Mouse (Mus musculus) cortical plate, adult 2 months (tissue): ENCODE measurements around the gene Qrich1. TPM values are rescaled to one million over a fixed set of nuclear protein-coding genes. Genes with fewer than 3 reads are reported as not detected.
"Not testable (repeated sequence)": the region's sequence is repeated elsewhere in the genome, so short reads cannot be mapped to it uniquely, and the experiment has no call there.

Experiments
- H3K27ac ChIP-seq: fragments of 200-500 bp; 2 replicates; pipeline ENCODE4 v1.5.1; 2012; ENCODE audit warnings: low read length, control low read depth, inconsistent platforms; ENCODE audit not compliant: insufficient read depth
- H3K4me1 ChIP-seq: fragments of 200-500 bp; 2 replicates; pipeline ENCODE4 v1.6.1; 2011; ENCODE audit warnings: low read length; ENCODE audit not compliant: control insufficient read depth, insufficient read depth
- H3K4me3 ChIP-seq: fragments of 200-500 bp; 2 replicates; pipeline ENCODE4 v1.5.1; 2011; ENCODE audit warnings: mild to moderate bottlenecking, low read length, control low read depth; ENCODE audit not compliant: insufficient read depth
- CTCF ChIP-seq: fragments of 200-500 bp; IDR thresholded peaks from 2 replicates; pipeline ENCODE4 v1.5.1; 2011; ENCODE audit warnings: mild to moderate bottlenecking, control low read depth, low read length; ENCODE audit not compliant: insufficient read depth; ENCODE audit errors: extremely low read depth
- POLR2A ChIP-seq: fragments of 200-500 bp; IDR thresholded peaks from 2 replicates; pipeline ENCODE4 v1.6.1; 2011; ENCODE audit warnings: mild to moderate bottlenecking, low read length, control low read depth; ENCODE audit not compliant: insufficient read depth; ENCODE audit errors: extremely low read depth
- polyA plus RNA-seq: library from polyadenylated mRNA; depleted of rRNA; stranded (reverse); fragments of >200 nt; gene quantifications from 2 replicates; pipeline ENCODE4 v1.2.3, GENCODE M21; 2012; rRNA removed

Qrich1 gene
- polyA plus RNA-seq, 1 experiment: 110 TPM

DNA sequence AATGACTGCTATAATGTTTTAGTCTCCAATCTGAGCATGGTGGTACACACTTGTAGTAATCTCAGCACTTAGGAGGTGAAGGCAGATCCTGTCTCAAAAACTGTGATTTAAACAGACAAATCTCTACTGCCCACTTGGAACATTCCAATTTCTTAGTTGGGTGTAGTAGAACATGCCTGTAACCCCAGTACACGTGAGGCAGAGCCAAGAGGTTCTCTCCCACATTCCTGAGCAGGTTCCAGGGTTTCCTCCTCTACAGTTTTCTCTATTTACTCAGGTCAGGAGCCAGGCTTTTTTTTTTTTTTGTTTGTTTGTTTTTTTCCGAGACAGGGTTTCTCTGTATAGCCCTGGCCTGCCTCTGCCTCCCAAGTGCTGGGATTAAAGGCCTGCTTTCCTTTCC lies 83.4 kb downstream of the Qrich1 start:
- Histone ChIP-seq H3K4me3 (no peak overlapping the region), H3K4me1 (peaks cover 2% of the 10 kb centered on the region; the same call in 1 of the 2 replicates), H3K27ac (no peak overlapping the region)
- TF ChIP-seq CTCF: no peak
- no peak for TF ChIP-seq POLR2A

DNA sequence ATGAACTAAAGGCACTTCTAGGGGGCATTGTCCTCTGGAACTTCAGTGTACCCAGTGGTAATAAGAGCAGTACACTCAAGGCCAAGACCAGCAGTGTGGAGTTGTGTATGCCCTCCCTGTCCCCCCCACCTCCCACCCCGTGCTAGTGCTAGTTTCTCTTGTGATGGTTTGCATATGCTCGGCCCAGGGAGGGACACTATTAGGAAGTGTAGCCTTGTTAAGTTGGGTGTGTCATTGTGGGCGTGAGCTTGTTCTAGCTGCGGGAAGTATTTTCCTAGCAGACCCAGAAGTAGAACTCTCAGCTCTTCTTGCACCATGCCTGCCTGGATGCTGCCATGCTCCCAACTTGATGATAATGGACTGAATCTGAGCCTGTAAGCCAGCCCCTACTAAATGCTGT lies 85.4 kb downstream of the Qrich1 start:
- H3K4me3 ChIP-seq: no peak overlapping the region
- TF ChIP-seq CTCF: no peak
- no peak for TF ChIP-seq POLR2A
- H3K27ac ChIP-seq: no peak overlapping the region
- no peaks in the 10 kb centered on the region; the same call in 1 of the 2 replicates for H3K4me1 ChIP-seq

GRCm38 (mm10) chr9:108607929-108608328 lies 91.3 kb downstream of the Qrich1 start:
- H3K4me1 ChIP-seq: not testable (repeated sequence)

GRCm38 (mm10) chr9:108608889-108609288 lies 92.3 kb downstream of the Qrich1 start:
- H3K4me3 ChIP-seq: no peak overlapping the region
- TF ChIP-seq POLR2A (no peak), CTCF (no peak)

More at GRCm38 (mm10) chr9:108607929-108608328, 91.3 kb downstream of the Qrich1 start:
- not testable (repeated sequence) for H3K4me3 ChIP-seq, H3K27ac ChIP-seq

More at GRCm38 (mm10) chr9:108608889-108609288, 92.3 kb downstream of the Qrich1 start:
- Histone ChIP-seq H3K4me1 (no peaks in the 10 kb centered on the region; the same call in 1 of the 2 replicates), H3K27ac (no peak overlapping the region)

Other genes with a start within 250 kb of the Qrich1 start
- 101 and 102 TPM in 2 replicates for gene Nicn1, start 226.4 kb upstream of the Qrich1 start, polyA plus RNA-seq
- gene Amt, start 220.0 kb upstream of the Qrich1 start, polyA plus RNA-seq: 54.1 and 55.0 TPM in 2 replicates
- 167 and 176 TPM in 2 replicates for gene Rhoa, start 210.7 kb upstream of the Qrich1 start, polyA plus RNA-seq
- 53.0 and 55.6 TPM in 2 replicates for gene Tcta, start 210.6 kb upstream of the Qrich1 start, polyA plus RNA-seq
- gene Gpx1, start 177.9 kb upstream of the Qrich1 start, polyA plus RNA-seq: 258 and 294 TPM in 2 replicates
- gene Usp4, start 169.0 kb upstream of the Qrich1 start, polyA plus RNA-seq: 114 and 116 TPM in 2 replicates
- 1.1 TPM in 2 replicates for gene 1700102P08Rik, start 124.0 kb upstream of the Qrich1 start, polyA plus RNA-seq
- gene Ccdc36, start 88.3 kb upstream of the Qrich1 start, polyA plus RNA-seq: 0.33 and 0.66 TPM in 2 replicates
- gene BC048562, start 80.3 kb upstream of the Qrich1 start, polyA plus RNA-seq: not detected in 2 replicates
- 19.9 and 22.3 TPM in 2 replicates for gene Ccdc71, start 56.3 kb upstream of the Qrich1 start, polyA plus RNA-seq
- 44.9 and 46.1 TPM in 2 replicates for gene Klhdc8b, start 55.2 kb upstream of the Qrich1 start, polyA plus RNA-seq
- 31.6 and 34.2 TPM in 2 replicates for gene Lamb2, start 37.1 kb upstream of the Qrich1 start, polyA plus RNA-seq
- 169 and 173 TPM in 2 replicates for gene Usp19, start 26.2 kb upstream of the Qrich1 start, polyA plus RNA-seq
- gene Qars, start 9.1 kb upstream of the Qrich1 start, polyA plus RNA-seq: 110 TPM in 2 replicates
- gene Impdh2, start 43.5 kb downstream of the Qrich1 start, polyA plus RNA-seq: 62.2 and 63.6 TPM in 2 replicates
- 69.6 and 71.9 TPM in 2 replicates for gene Ndufaf3, start 50.6 kb downstream of the Qrich1 start, polyA plus RNA-seq
- gene Dalrd3, start 53.1 kb downstream of the Qrich1 start, polyA plus RNA-seq: 224 and 245 TPM in 2 replicates
- gene Wdr6, start 61.9 kb downstream of the Qrich1 start, polyA plus RNA-seq: 70.9 and 74.9 TPM in 2 replicates
- 105 and 112 TPM in 2 replicates for gene P4htm, start 80.9 kb downstream of the Qrich1 start, polyA plus RNA-seq
- 43.7 and 44.4 TPM in 2 replicates for gene Arih2, start 132.6 kb downstream of the Qrich1 start, polyA plus RNA-seq
- 12.6 and 13.8 TPM in 2 replicates for gene Slc25a20, start 145.3 kb downstream of the Qrich1 start, polyA plus RNA-seq
- gene Prkar2a, start 172.5 kb downstream of the Qrich1 start, polyA plus RNA-seq: 20.6 and 21.2 TPM in 2 replicates